8 mouse cellular contexts compared by ENCODE assay signal in the genomic region with DNA sequence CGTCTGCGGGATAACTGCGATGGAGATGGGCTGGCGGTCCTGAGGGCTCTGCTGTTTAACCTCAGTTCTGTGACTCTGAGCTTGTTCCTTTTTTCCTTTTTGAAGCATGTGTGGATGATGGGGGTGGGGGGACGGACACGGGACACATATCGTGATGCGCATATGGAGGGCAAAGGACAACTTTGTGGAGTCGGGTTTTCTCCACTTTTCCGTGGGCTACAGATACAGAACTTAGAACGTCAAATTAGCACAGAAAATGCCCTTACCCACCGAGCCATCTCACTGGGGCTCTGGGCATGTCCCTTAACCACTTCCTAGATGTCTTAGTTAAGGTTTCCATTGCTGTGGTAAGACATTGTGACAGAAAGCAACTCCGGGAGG. TPM values are rescaled to one million over a fixed set of nuclear protein-coding genes. Genes with fewer than 3 reads are reported as not detected.
DNase-seq lines count a peak whose midpoint lies in the region; ATAC-seq and TF ChIP-seq lines count a peak whose summit lies in the region.

No protein-coding gene starts in this region.

- no peak for TF ChIP-seq POLR2A in CH12.LX (IDR thresholded peaks at IDR 0.05; ENCODE audit: low read depth, low read length)

- peaks cover 11 to 25% of the 10 kb centered on the region in 2 experiments for H3K36me3 ChIP-seq in CH12.LX (replicated peaks in 1 of 2; ENCODE audit: control insufficient read depth in 1 of 2, insufficient read depth in 1 of 2, low read length in 1 of 2)

- H3K9ac ChIP-seq in CH12.LX (ENCODE audit: insufficient read depth, low read depth): peak overlapping the region; percentile 76

- H3K27me3 ChIP-seq in CH12.LX (replicated peaks): no peaks in the 10 kb centered on the region

- peak overlapping the region; percentile 100 for H3K4me2 ChIP-seq in CH12.LX (ENCODE audit: insufficient read depth, low read depth, poor library complexity, severe bottlenecking)

- peak overlapping the region; percentile 93 for H3K4me3 ChIP-seq in gastrocnemius, adult 2 months
- peak overlapping the region; percentile 66 to 93 (median 76) for H3K4me3 ChIP-seq in CH12.LX (replicated peaks in 1 of 3; ENCODE audit: low read depth in 2 of 3, low read length in 2 of 3, poor library complexity in 1 of 3)

- intact Hi-C loops in gastrocnemius, adult 2 months (cut with DNase I): loop anchor here (2.0 kb wide), 1 partner anchor 61 kb away; no protein-coding TSS in a partner anchor

- dilution Hi-C loops in CH12.LX (cut with MboI; ENCODE audit: extremely low pct_ligation_motif_present, extremely low pct_unique_long_range_greater_than_20kb, low sequenced_read_pairs): no loop called here

- peaks cover 35% of the 10 kb centered on the region for H3K79me2 ChIP-seq in CH12.LX (replicated peaks; ENCODE audit: control insufficient read depth, extremely low read depth, insufficient read depth, poor library complexity, severe bottlenecking)

- no peak for DNase-seq in gastrocnemius, adult 2 months
- DNase-seq in gastrocnemius, postnatal 25 days: no peak
- peak; percentile 66 for DNase-seq in CH12.LX (ENCODE audit: extremely low read depth)
- DNase-seq in right cerebral cortex, adult 18-20 months: no peak
- no peak for DNase-seq in cerebellum, postnatal 14 days
- DNase-seq in urinary bladder, adult 18-20 months (ENCODE audit: low spot score in 2 of 2): no peak

- ATAC-seq in hematopoietic stem cell, adult 5-6 weeks (replicated peaks in 1 of 2; ENCODE audit: insufficient read depth in 1 of 2, low FRiP score in 2 of 2, low TSS enrichment in 1 of 2, low read depth in 1 of 2, poor library complexity in 2 of 2, severe bottlenecking in 2 of 2): peak; percentile 3 to 16; a peak in 1 of 4 replicates
- peak; percentile 13 for ATAC-seq in megakaryocyte progenitor cell, adult 5-6 weeks (replicated peaks; ENCODE audit: poor library complexity)

- TF ChIP-seq RAD21 in CH12.LX (IDR thresholded peaks at IDR 0.05; ENCODE audit: low read depth, low read length): no peak

- in situ Hi-C loops in CH12.LX (cut with MboI; ENCODE audit: low pct_ligation_motif_present, low pct_unique_long_range_greater_than_20kb, low sequenced_read_pairs): loop anchor here (5.0 to 25.0 kb wide), 3 partner anchors 58 to 323 kb away; partner anchors contain the start of genes Rabepk and Traf1

- H3K27ac ChIP-seq in gastrocnemius, adult 2 months: peak overlapping the region; percentile 98
- H3K27ac ChIP-seq in CH12.LX (ENCODE audit: insufficient read depth, low read depth): peak overlapping the region; percentile 92

- peaks cover 0 to 32% of the 10 kb centered on the region in 2 experiments; a peak in 2 of 4 replicates for H3K4me1 ChIP-seq in CH12.LX (ENCODE audit: control insufficient read depth in 1 of 2, insufficient read depth in 2 of 2)

- no peak; the same call in 1 of the 2 replicates for TF ChIP-seq EP300 in CH12.LX (IDR thresholded peaks at IDR 0.05; ENCODE audit: low read length)

- no peak for TF ChIP-seq CTCF in gastrocnemius, adult 2 months (IDR thresholded peaks at IDR 0.05)
- no peak for TF ChIP-seq CTCF in CH12.LX (conservative IDR thresholded peaks at IDR 0.05 in 1 of 2, IDR thresholded peaks at IDR 0.05 in 1 of 2; ENCODE audit: low read depth in 2 of 2, low read length in 2 of 2)

- no peaks in the 10 kb centered on the region for H3K9me3 ChIP-seq in CH12.LX (replicated peaks; ENCODE audit: low read length)

TF ChIP-seq in CH12.LX, 34 proteins besides CTCF, POLR2A, EP300 and RAD21:
- TF ChIP-seq SMC3 (IDR thresholded peaks at IDR 0.05; ENCODE audit: low read depth, low read length) (no peak), RCOR1 (conservative IDR thresholded peaks at IDR 0.05; ENCODE audit: low read depth, low read length) (no peak), TBP (conservative IDR thresholded peaks at IDR 0.05; ENCODE audit: low read depth, low read length) (no peak), USF2 (conservative IDR thresholded peaks at IDR 0.05; ENCODE audit: low read depth, low read length) (no peak), MYC (IDR thresholded peaks at IDR 0.05; ENCODE audit: low read depth, low read length) (peak; percentile 87), ELF1 (IDR thresholded peaks at IDR 0.05; ENCODE audit: low read depth, low read length) (no peak), NELFE (IDR thresholded peaks at IDR 0.05; ENCODE audit: low read depth, low read length) (no peak), NRF1 (IDR thresholded peaks at IDR 0.05; ENCODE audit: low read depth, low read length) (peak; percentile 19; the same call in 1 of the 2 replicates), SIN3A (IDR thresholded peaks at IDR 0.05; ENCODE audit: low read length) (no peak; the same call in none of the 2 replicates), KAT2A (IDR thresholded peaks at IDR 0.05; ENCODE audit: insufficient replicate concordance, low read length) (no peak), ZC3H11A (IDR thresholded peaks at IDR 0.05; ENCODE audit: low read depth, low read length) (no peak), MAFK (IDR thresholded peaks at IDR 0.05; ENCODE audit: insufficient replicate concordance, low read length) (no peak), ZKSCAN1 (IDR thresholded peaks at IDR 0.05; ENCODE audit: borderline replicate concordance, low read depth, low read length) (no peak), UBTF (IDR thresholded peaks at IDR 0.05; ENCODE audit: low read depth, low read length) (no peak; the same call in 1 of the 2 replicates), ETS1 (conservative IDR thresholded peaks at IDR 0.05; ENCODE audit: low read depth, low read length) (0 out of 2 replicates have a peak, but pooled peaks have one; percentile 8), IRF4 (IDR thresholded peaks at IDR 0.05; ENCODE audit: low read depth, low read length) (no peak), CHD2 (IDR thresholded peaks at IDR 0.05; ENCODE audit: low read length) (no peak), MAZ (IDR thresholded peaks at IDR 0.05; ENCODE audit: low read depth, low read length) (peak; percentile 18; the same call in 1 of the 2 replicates), ZMIZ1 (IDR thresholded peaks at IDR 0.05; ENCODE audit: low read depth, low read length) (0 out of 2 replicates have a peak, but pooled peaks have one; percentile 7), MEF2A (IDR thresholded peaks at IDR 0.05; ENCODE audit: borderline replicate concordance, low read depth, low read length) (0 out of 2 replicates have a peak, but pooled peaks have one; percentile 7), HCFC1 (IDR thresholded peaks at IDR 0.05; ENCODE audit: low read depth, low read length) (no peak), POLR2AphosphoS2 (IDR thresholded peaks at IDR 0.05; ENCODE audit: low read depth, low read length) (no peak), JUN (IDR thresholded peaks at IDR 0.05; ENCODE audit: insufficient read depth, low read depth, low read length) (no peak), PAX5 (IDR thresholded peaks at IDR 0.05; ENCODE audit: low read length) (no peak), USF1 (IDR thresholded peaks at IDR 0.05; ENCODE audit: low read depth, low read length) (no peak), MXI1 (IDR thresholded peaks at IDR 0.05; ENCODE audit: low read depth, low read length) (peak; percentile 78), E2F4 (IDR thresholded peaks at IDR 0.05; ENCODE audit: insufficient replicate concordance, low read depth, low read length) (no peak), GABPA (IDR thresholded peaks at IDR 0.05; ENCODE audit: insufficient replicate concordance, low read depth, low read length) (no peak), JUND (conservative IDR thresholded peaks at IDR 0.05; ENCODE audit: low read depth, low read length) (no peak), TCF12 (IDR thresholded peaks at IDR 0.05; ENCODE audit: low read depth, low read length) (no peak), BHLHE40 (IDR thresholded peaks at IDR 0.05; ENCODE audit: low read depth, low read length) (no peak; the same call in 1 of the 2 replicates), MAX (IDR thresholded peaks at IDR 0.05; ENCODE audit: low read length) (peak; percentile 73), CHD1 (IDR thresholded peaks at IDR 0.05; ENCODE audit: low read depth, low read length) (no peak; the same call in 1 of the 2 replicates), ZNF384 (IDR thresholded peaks at IDR 0.05; ENCODE audit: low read depth, low read length) (no peak)
TF ChIP-seq in CH12.LX: peak in this region for 8.

RNA-seq across cellular contexts. Expression of gene Cntrl, which starts 0.6 kb away (rescaled TPM):
- 1 to 10 TPM; 8.0 to 8.4 TPM for total RNA-seq in gastrocnemius, adult 2 months (2021)
- 1 to 10 TPM; 5.4 to 7.5 TPM for total RNA-seq in gastrocnemius, postnatal 25 days (2021)
- total RNA-seq in CH12.LX (2012; rRNA removed) (55.6 and 59.1 TPM in 2 replicates), CH12.LX (2014; rRNA removed) (64.5 and 66.3 TPM in 2 replicates)
- polyA plus RNA-seq in CH12.LX (2012; ENCODE audit: insufficient read length, low read depth): 64.5 and 69.7 TPM in 2 replicates
- total RNA-seq in hematopoietic stem cell, adult 5-6 weeks (2017): 141 and 159 TPM in 2 replicates
- 102 and 117 TPM in 2 replicates for total RNA-seq in megakaryocyte progenitor cell, adult 5-6 weeks (2015)
- 114 and 137 TPM in 2 replicates for total RNA-seq in megakaryocyte progenitor cell, adult 5-6 weeks (2017)

RNA-seq across cellular contexts. Expression of gene AI182371, which starts 8.6 kb away (rescaled TPM):
- total RNA-seq in gastrocnemius, adult 2 months (2021): not detected
- total RNA-seq in gastrocnemius, postnatal 25 days (2021): not detected
- total RNA-seq in CH12.LX (2012; rRNA removed): 0.68 and 0.80 TPM in 2 replicates
- total RNA-seq in CH12.LX (2014; rRNA removed): 0.31 and 0.56 TPM in 2 replicates
- polyA plus RNA-seq in CH12.LX (2012; ENCODE audit: insufficient read length, low read depth): 0.74 and 0.90 TPM in 2 replicates
- total RNA-seq in hematopoietic stem cell, adult 5-6 weeks (2017): 1.1 and 2.3 TPM in 2 replicates
- total RNA-seq in megakaryocyte progenitor cell, adult 5-6 weeks (2015): 1.2 and 1.5 TPM in 2 replicates
- 0.41 and 1.00 TPM in 2 replicates for total RNA-seq in megakaryocyte progenitor cell, adult 5-6 weeks (2017)

RNA-seq across cellular contexts. Expression of gene Hc, which starts 48.7 kb away (rescaled TPM):
- not detected for total RNA-seq in gastrocnemius, adult 2 months (2021)
- not detected for total RNA-seq in gastrocnemius, postnatal 25 days (2021)
- 0.92 and 1.2 TPM in 2 replicates for total RNA-seq in CH12.LX (2012; rRNA removed)
- 0.72 and 0.74 TPM in 2 replicates for total RNA-seq in CH12.LX (2014; rRNA removed)
- polyA plus RNA-seq in CH12.LX (2012; ENCODE audit: insufficient read length, low read depth): 0.91 and 1.1 TPM in 2 replicates
- 0.25 TPM in 1 of 2 replicates, not detected in the other for total RNA-seq in hematopoietic stem cell, adult 5-6 weeks (2017)
- total RNA-seq in megakaryocyte progenitor cell, adult 5-6 weeks (2015): not detected in 2 replicates
- not detected in 2 replicates for total RNA-seq in megakaryocyte progenitor cell, adult 5-6 weeks (2017)

Comparison
In these comparisons a context has a peak if more than half of its experiments do, and no peak if none do; other contexts are left out.
1. RNA of gene Cntrl, which starts 0.6 kb away (total RNA-seq): 141 to 159 TPM in hematopoietic stem cell, adult 5-6 weeks, 102 to 137 TPM in megakaryocyte progenitor cell, adult 5-6 weeks and 55.6 to 66.3 TPM in CH12.LX; 8.0 to 8.4 TPM in gastrocnemius, adult 2 months and 5.4 to 7.5 TPM in gastrocnemius, postnatal 25 days; every median in the first group is over 4 times any median in the second.